Mouse (Mus musculus) ES-E14 (cell line): ENCODE data around the gene Oasl2.

Experiments used
- CHD2 ChIP-seq: IDR thresholded peaks from 2 replicates; pipeline ENCODE4 v1.6.1; 2014; ENCODE audit warnings: mild to moderate bottlenecking, low read depth, low read length, inconsistent platforms
- HCFC1 ChIP-seq: IDR thresholded peaks from 2 replicates; pipeline ENCODE4 v1.6.1; 2012; ENCODE audit warnings: low read length, inconsistent platforms, borderline replicate concordance; ENCODE audit not compliant: insufficient read depth
- MAFK ChIP-seq: IDR thresholded peaks from 2 replicates; pipeline ENCODE4 v1.6.1; 2014; ENCODE audit warnings: mild to moderate bottlenecking, low read depth, low read length, inconsistent platforms; ENCODE audit not compliant: insufficient read depth

DNA sequence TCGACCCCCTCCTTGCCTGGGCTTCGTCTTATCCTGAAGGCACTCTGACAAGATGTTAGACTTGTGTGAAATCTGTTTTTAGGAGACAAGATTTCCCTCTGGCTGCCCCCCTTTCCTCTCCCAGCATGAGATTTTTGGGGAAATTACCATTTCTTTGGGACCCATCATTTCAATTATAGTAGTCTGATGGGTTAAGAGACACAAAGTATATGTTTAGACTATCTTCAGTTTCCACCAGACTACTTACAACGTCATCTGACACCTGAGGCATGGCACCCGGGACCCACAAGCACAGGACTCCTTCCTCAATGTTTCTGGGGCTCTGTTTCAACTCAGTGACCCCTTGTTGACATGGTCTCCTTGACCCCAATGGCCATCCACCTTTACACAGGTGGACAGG, 1.2 kb upstream of the Oasl2 start:
- no peak for TF ChIP-seq CHD2
- no peak for TF ChIP-seq HCFC1
- TF ChIP-seq MAFK, result no peak
